Mouse (Mus musculus) neural tube, embryonic 10.5 days (tissue): ENCODE data around the gene Copg1.
"Not testable (repeated sequence)": the region's sequence is repeated elsewhere in the genome, so short reads cannot be mapped to it uniquely, and the experiment has no call there.

ENCODE experiments used
- DNase-seq: peaks from one replicate; pipeline ENCODE4 v3.0.0-alpha.2; 2017; ENCODE audit warnings: low spot score; ENCODE audit errors: extremely low spot score

Gene Copg1

DNA sequence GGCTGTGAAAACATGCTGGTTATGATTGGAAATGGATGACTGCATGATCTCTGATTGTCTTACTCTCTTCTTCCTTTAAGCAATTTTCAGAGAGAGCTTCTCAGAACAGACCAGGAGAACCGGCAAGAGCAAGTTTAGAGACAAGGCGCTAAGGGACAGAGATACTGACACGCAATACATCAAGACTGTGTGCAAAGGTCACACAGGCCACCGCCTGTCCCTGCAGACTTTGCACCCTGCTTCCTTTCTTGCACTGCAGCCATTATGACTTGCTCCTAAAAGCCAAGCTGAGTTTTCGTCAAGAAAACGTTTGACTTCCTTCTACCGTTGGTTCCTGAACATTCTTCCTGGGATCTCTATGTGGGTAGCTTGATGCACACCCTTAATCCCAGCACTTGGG is 12.1 kb upstream of the Copg1 start:
- DNase-seq: no peak

DNA sequence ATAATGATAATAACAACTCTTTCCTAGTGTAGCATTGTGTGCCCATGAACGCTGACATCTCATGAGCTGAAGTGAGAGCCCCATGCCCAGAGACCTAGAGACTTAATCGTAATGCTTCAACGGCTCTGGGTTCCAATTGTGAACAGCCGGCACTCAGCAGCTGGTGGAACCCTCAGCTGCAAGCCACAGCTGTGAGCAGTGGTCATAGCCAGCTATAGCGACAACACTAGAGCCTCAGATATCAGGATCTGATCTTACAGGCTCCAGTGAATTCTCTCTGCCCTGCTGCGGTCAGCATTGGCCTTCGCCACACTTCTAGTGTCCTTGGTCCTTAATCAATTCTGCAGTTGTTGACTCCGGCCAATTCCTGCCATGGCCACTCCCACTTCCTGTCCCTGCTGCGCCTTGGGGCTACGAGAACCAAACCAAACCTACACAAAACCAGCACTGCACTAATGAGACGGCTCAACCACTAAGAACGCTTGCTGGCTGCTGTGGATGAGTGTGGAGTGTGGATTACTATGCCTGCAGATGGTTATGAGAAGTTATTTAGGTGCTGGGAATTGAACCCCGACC is 11.5 kb upstream of the Copg1 start:
- no peak for DNase-seq

DNA sequence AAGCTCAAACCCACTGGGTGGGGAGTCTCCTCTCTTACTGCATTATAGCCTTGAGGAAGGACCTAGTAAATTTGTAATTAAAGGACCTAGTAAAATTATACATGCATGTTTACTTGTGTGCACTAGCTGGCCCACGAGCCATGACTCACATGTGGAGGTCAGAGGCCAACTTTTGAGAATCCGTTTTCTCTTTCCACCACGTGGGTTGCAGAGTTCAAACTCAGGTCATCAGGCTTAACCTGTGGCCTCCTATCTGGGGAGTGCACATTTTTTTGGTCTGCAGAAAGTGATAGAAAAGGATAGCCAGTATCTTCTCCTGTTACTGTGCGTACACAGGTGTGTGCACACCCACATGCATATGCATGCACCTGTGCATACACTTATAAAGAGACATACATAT is 8.6 kb upstream of the Copg1 start:
- DNase-seq: no peak

DNA sequence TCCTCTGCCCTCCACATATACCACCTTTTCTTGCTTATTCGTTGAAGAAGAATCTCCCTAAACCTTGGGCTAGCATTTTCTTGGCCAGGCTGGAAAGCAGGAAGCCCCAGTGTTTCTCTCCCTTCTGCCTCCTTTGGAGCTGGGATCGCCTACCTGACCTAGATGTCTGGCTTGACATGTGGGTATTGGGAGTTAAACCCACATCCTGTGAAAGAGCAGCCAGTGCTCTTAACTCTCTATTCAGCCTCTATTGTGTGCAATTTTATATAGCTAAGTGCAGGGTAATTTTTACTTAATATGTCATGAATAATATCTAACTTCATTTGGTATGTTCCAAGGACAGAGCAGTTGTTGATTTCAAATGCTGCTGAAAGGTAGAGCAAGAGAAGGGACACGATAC is 8.0 kb upstream of the Copg1 start:
- no peak for DNase-seq

DNA sequence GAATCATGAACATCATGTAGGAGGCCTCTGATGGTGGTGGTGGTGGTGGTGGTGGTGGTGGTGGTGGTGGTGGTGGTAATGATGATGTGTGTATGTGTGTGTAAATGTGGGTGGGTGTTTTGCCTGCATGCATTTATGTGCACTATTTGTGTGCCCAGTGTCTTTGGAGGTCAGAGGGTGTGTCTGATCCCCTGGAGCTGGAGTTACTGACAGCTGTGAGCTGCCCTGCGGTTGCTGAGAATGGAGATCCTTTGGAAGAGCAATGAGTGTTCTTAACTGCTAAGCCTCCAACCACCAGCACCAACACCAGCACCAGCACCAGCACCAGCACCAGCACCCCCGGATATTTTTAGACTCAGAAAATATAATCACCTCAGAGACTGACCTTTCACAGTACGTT is 5.4 kb upstream of the Copg1 start:
- DNase-seq: no peak

DNA sequence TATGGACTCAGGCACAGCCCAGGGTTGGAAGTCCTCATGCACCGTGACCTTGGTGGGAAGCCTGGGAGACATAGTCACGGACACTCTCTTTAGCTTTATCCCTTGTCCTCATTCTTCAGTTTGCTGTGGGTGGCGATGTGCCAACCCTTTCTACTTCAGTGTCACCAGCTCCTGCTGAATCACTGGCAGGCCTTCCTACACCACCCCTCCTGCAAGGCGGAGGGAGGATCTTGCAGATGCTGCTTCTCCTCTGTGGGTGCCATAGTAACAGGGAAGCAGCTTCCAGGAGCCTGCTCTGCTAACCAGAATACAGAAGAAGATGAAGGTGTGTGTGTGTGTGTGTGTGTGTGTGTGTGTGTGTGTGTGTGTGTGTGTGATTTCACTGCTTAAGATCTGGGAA is 4.8 kb upstream of the Copg1 start:
- no peak for DNase-seq

DNA sequence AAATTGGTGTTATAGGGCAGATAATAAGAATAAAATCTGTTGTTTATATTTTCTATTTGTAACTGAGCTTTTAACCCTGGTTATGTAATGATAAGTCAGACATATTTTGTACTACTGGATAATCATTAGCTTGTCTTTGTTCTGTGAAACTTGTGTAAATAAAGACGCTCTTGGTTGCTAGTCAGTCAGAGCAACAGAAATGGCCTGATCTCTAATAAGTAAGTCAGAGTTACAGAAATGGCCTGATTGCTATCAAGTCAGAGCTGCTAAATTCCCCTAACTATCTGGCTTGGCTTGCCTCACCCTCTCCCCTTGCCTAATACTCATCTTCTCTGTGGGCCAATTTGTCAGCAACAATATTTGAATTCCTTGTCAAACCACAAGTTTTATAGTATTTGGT is 893 bp upstream of the Copg1 start:
- no peak for DNase-seq

DNA sequence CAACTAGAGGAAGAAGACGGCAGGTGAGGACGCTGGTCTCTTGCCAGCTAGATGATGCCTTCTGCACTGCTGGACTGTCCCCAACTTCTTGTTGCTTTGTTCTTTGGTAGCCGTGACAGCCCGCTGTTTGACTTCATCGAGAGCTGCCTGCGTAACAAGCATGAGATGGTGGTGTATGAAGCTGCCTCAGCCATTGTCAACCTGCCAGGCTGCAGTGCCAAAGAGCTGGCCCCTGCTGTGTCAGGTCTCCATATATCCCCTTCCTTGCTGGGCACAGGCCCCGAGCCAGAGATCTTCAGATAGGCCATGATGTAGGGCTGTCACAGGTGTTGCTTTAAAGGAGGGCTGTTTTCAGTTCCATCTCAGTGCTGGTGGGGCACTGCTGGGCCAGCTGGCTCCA is 6.3 kb downstream of the Copg1 start:
- DNase-seq: no peak

DNA sequence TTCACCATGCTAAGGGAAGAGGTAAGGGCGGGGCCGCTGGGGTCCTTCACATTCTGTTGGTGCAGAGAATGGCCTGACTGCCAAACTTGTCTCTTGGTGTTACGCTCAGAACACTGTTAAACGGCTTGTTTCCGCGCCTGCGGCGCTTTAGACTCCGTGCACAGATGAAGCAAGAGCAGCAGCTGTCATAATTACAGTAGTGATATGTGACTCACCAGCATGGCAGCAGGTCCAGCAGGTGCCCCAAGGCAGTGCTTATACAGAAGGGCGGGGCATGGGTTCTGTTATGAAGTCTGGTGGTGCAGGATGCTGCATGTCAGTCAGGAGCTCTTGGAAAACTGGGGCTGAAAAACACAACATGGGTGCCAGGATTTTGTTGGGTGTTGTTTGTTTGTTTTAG is 10.4 kb downstream of the Copg1 start:
- no peak for DNase-seq

DNA sequence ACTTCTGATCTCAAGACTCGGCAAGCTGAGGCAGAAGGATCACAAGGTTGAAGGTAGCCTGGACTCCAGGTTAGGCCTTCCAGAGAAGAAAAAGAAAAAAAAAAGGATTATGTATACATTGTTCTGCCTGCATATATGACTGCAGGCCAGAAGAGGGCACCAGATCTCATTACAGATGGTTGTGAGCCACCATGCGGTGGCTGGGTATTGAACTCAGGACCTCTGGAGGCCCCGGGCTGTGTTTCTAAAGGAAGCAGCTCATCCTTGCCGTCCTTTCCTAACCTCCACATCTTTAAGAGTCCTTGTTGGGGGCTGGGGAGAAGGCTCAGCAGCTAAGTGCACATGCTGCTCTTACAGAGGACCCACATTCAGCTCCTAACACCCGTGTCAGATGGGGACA is 19.0 kb downstream of the Copg1 start:
- no peak for DNase-seq

DNA sequence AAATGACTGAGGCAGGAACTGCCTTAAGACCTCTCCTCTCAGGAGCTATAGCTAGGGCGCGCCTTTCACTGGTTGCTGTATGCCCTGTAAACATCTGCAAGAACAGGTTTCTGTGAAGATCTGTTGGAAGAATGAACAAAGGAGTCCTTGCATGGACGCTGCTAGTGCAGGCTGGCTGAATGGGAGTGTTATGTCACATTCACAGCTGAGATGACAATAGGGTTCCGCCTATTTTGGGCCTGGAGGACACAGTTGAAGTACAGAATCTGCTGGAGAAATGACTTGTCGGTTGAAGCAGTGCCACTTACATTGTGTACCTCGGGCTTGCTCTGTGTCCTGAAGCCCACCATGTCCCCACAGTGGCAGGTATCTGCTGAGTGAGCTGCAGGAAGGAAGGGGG is 21.6 kb downstream of the Copg1 start:
- no peak for DNase-seq

DNA sequence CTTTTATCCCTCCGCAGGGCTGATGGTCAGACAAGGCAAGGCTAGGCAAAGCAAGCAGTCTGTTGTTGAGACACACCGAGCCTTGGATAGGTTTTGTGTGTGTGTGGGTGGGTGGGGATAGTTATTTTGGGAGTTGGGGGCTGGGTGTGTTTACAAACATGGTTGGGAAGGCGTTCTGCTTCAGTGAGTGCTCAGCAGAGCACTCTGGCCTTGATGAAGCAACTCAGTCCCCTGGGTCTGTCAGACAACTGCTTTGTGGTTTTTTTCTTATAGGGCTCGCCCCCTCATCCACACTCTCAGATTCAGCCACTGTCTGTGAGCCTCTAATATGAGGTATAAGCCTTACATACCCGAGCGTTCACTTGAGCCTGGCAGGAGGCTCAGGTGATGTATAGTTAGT is 23.9 kb downstream of the Copg1 start:
- DNase-seq: no peak

DNA sequence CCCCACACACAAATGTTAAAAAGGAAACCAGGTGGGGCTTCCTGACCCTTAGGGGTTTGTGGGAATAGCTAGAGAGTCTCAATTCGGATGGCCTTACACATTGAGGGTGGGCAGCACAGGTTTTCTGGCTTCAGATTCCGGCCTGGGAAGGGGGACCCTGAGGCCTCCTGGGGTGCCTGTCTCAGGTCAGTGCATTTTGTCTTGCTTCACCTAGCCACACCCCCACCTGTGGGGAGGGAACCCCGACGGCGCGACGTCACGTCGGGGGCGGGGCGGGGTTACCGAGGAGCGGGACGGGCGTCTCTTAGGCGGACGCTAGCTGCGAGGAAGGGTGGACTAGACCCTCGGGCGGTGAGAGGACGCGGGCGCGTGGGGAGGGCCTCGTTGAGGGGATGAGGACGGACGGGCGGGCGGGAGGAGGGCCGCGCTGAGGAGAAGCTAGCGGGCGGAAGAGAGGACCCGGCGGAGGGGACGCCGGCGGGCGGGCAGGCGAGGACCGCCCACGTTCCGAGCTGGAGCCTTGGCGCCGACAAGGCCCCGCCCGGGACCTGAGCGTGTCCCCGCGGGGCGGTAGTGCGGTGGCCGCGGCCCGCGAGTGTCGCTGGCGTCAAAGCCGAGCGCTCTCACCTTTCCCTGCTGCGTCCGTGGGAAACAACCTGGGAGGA is 26.2 kb downstream of the Copg1 start, which contains the start of gene Hmces:
Hmces (plus strand) TSS at position 275 of the 665 bp plus-strand sequence.
- DNase-seq: peak; percentile 71

DNA sequence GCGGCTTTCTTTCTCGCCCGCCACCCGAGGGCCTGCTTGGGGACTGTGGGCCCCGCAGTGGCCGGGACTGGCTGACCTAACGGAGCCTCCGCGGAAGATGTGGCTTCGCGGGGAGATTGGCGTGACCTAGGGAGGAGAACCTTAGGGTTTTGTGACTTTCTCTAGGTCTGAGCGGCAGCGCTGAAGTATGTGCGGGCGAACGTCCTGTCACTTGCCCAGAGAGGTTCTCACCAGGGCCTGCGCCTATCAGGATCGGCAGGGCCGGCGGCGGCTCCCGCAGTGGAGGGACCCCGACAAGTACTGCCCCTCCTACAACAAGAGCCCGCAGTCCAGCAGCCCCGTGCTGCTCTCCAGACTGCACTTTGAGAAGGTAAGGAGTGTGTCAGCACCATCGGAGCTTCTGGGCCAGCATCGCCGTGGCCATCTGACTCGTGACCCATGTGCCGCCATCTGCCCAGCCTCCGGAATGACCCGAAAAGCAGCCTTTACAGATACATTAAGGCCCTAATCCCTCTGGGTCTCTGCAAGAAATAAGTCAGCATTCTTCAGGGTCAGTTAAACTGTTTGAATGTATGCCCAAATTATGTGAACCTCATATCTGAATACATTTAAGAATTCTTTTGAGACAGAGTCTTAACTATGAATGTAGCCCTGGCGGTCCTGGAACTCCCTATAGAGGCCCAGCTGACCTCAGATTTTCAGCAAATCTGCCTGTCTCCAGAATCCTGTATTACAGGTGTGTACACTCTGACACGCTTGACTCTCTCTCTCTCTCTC is 26.9 kb downstream of the Copg1 start:
- peak; percentile 70 for DNase-seq

DNA sequence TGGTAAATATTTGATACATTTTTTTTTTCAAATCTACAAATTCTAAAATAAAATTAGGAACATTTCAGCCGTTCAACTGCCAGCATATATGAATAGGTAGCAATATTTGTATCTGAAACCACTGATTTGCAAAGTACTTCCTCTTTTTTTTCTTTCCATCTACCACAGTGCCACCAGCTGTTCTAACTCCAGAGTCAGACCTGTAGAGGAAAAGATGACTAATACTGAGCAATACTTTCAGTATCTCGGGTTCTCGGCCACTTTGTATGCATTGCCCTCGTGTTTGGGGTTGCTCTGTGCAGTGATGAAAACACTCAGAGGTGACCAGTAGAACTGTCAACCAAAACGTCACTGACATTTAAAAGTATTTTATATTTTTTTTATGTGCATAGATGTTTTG is 28.3 kb downstream of the Copg1 start:
- no peak for DNase-seq

DNA sequence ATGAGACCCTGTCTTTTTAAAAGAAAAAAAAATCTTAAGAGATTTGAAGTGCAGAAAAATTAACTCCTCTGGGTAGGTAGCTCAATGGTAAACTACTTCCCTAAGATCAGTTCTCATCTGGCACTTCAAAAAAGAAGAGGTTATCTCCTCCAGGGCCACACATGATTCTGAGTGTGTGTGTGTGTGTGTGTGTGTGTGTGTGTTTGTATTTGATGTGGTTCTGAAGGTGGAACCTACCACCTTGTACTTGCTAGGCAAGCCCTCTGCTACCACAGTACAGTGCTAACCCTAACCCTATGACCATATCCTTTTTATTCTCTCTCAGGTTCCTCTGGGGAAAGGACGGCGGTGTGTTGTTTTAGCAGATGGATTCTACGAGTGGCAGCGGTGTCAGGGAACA is 33.6 kb downstream of the Copg1 start:
- DNase-seq: no peak

DNA sequence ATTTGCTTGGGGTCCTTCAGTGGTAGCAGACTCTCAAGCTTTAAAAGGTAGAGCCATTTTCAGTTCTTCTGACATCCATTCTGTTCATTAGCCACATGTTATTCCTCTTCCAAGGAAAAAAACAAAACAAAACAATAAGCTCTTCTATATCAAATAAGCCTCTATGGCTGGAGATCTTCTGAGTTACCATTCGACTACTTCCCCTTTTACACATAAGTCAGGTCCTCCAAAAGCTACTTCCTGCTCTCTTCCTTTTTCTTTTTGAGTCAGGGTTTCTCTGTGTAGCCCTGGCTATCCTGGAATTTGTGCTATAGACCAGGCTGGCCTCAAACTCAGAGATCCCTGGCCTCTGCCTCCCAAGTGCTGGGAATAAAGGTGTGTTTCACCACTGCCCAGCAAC is 36.0 kb downstream of the Copg1 start:
- DNase-seq: no peak

DNA sequence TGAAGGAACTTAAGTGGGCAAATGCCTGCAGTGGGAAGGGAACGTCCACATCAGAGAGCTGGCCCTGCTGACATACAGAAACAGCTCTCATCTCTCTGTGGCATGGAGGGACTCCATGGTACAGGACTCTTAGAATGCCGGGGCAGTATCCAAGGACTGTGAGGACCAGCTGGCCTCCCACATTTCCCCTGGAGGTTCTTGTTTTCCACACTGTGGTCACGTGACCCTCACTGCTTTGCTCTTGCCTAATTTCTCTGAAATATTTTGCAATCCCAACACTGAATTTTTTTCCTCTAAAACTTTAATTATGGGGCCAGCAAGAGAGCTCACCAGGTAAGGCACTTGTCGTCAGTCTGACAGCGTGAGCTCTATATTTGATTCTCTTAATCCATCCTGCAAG is 47.4 kb downstream of the Copg1 start:
- DNase-seq: no peak

DNA sequence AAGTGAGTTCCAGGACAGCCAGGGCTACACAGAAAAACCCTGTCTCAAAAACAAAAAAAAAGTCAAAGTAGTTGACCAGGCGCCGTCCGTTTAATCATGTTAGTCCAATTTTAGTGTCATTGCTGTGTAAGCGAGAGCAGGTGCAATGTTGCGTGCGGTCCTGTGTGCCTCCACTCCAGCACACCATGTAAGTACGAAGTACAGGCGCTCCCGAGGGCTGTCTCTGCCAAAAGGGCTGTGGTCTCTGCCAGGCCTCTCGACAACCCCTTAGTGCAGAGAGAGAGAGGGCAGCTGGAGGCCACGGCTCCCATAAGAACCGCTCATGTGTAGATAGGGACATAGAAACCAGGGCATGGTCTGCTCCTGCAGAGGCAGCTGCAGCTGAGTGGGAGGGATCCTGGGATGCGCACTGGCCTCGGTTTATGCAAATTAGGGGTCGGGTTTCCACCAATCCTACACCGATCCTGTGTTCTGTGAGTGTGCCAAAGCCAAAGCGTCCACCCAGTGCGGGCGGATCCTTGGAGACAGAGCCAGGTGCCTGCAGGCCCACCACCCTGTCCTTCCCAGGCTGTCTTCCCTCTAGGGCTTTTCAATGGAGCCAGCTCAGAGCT is 49.7 kb downstream of the Copg1 start:
- peak; percentile 68 for DNase-seq

DNA sequence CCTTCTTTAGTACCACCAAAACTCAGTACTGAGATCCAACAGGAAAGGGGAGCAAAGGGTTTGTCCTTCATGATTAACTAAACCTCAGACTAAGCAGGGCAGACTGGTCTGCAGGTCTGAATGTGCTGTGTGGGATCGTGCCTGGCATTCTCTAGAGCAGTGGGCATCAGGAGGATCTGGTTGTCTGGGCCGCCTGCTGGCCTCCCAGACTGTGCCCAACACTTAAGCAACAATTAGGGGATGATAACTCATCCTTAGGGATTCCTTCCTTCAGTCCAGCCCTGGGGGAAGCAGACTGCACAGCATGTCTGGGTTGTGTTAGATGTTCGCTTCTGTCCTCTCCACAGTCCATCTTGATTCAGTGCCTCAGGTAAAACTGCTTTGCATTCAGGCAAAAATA is 51.3 kb downstream of the Copg1 start:
- DNase-seq: no peak

DNA sequence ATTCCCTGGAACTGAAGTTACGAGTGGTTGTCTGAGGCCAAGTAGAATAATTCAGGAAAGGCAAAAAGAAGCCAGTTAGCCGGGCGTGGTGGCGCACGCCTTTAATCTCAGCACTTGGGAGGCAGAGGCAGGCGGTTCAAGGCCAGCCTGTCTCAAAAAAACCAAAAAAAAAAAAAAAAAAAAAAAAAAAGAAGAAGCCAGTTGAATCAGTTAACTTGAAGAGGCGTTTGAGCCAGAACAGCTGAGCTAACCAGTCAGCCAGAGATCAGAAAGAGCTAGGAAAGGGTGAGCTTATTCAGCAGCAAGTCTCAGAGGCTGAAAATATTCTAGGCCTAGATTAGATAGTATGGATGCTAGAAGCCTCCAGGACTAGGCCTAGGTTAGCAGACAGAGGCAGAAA is 54.6 kb downstream of the Copg1 start:
- DNase-seq: no peak

DNA sequence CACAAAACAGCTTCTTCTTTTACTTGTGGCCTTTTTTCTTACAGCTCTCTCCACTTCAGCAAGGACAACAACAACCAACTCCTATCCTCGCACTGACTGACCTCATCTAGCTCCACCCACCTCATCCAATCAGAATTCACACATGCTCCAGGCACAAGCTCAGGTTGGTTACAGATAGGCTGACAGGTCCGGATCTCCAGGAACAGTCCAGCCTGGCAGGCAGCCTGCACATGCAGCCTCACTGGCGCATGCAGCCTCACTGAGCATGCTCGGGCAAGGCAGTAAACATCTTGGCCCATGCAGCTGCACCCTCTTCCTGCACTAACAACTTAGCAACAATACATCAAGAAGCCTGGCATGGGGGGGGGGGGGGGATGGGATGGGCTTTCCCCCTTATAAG is 74.8 kb downstream of the Copg1 start:
- not testable (repeated sequence) for DNase-seq
